Mouse (Mus musculus) kidney, embryonic 15.5 days (tissue): ENCODE measurements around the gene Tmem121b. TPM values are rescaled to one million over a fixed set of nuclear protein-coding genes. Genes with fewer than 3 reads are reported as not detected.

Experiments
- ATAC-seq: fragments of 200-750 bp; cut with Nextera tagmentation; replicated peaks from 2 replicates; pipeline ENCODE4 v1.8.0; 2017; ENCODE audit warnings: moderate TSS enrichment; ENCODE audit not compliant: low FRiP score
- H3K27ac ChIP-seq: fragments of 300-500 bp; sonication (generic); 2 replicates; pipeline ENCODE4 v1.5.1; 2015; ENCODE audit warnings: mild to moderate bottlenecking, inconsistent platforms
- H3K27me3 ChIP-seq: fragments of 300-500 bp; sonication (generic); 2 replicates; pipeline ENCODE4 v1.6.1; 2015; ENCODE audit warnings: inconsistent platforms
- H3K36me3 ChIP-seq: fragments of 300-500 bp; sonication (generic); 2 replicates; pipeline ENCODE4 v1.6.1; 2015; ENCODE audit warnings: inconsistent platforms
- H3K4me1 ChIP-seq: fragments of 300-500 bp; sonication (generic); 2 replicates; pipeline ENCODE4 v1.6.1; 2015; ENCODE audit warnings: inconsistent platforms
- H3K4me2 ChIP-seq: fragments of 300-500 bp; sonication (generic); 2 replicates; pipeline ENCODE4 v1.6.1; 2015; ENCODE audit warnings: moderate library complexity, mild to moderate bottlenecking, inconsistent platforms
- H3K4me3 ChIP-seq: fragments of 300-500 bp; sonication (generic); replicated peaks from 2 replicates; pipeline ENCODE4 v1.5.1; 2015; ENCODE audit warnings: mild to moderate bottlenecking, inconsistent platforms
- H3K9ac ChIP-seq: fragments of 300-500 bp; sonication (generic); 2 replicates; pipeline ENCODE4 v1.6.1; 2015; ENCODE audit warnings: mild to moderate bottlenecking, inconsistent platforms
- H3K9me3 ChIP-seq: fragments of 300-500 bp; sonication (generic); replicated peaks from 2 replicates; pipeline ENCODE4 v1.6.1; 2016; ENCODE audit warnings: inconsistent platforms
- WGBS: fragments of 180-500 bp; shearing (Covaris S2); methylation state at CpG from one replicate; pipeline ENCODE4 v1.1.7; 2015; ENCODE audit warnings: mixed read lengths; 5-methylcytosine and 5-hydroxymethylcytosine counted together
- polyA plus RNA-seq: library from polyadenylated mRNA; unstranded; fragments of >200 nt; fragmentation: Nextera tagmentation; extraction: Ambion mirVana; gene quantifications from 2 replicates; pipeline ENCODE4 v1.2.1, GENCODE M21; 2015

Tmem121b gene
- polyA plus RNA-seq, 1 experiment from 2014 or later, result 0.13 TPM

GRCm38 (mm10) chr6:120491064-120491463 lies 2.5 kb downstream of the Tmem121b start:
- H3K4me1 ChIP-seq, result peaks cover 27% of the 10 kb centered on the region
- no peak overlapping the region for H3K27ac ChIP-seq
- no peaks in the 10 kb centered on the region for H3K36me3 ChIP-seq
- H3K4me2 ChIP-seq, result no peak overlapping the region
- ATAC-seq, result no peak
- H3K9ac ChIP-seq, result no peak overlapping the region
- no peak overlapping the region for H3K4me3 ChIP-seq
- peaks cover 45% of the 10 kb centered on the region for H3K27me3 ChIP-seq
- no peaks in the 10 kb centered on the region for H3K9me3 ChIP-seq
- WGBS, result 53% methylated on average over 7 of the region's 7 CpGs

GRCm38 (mm10) chr6:120489461-120489860 lies 4.1 kb downstream of the Tmem121b start:
- Histone ChIP-seq H3K9ac (no peak overlapping the region), H3K9me3 (no peaks in the 10 kb centered on the region), H3K36me3 (no peaks in the 10 kb centered on the region), H3K4me3 (no peak overlapping the region), H3K4me2 (no peak overlapping the region), H3K27me3 (peaks cover 38% of the 10 kb centered on the region), H3K4me1 (peaks cover 25% of the 10 kb centered on the region), H3K27ac (no peak overlapping the region)
- 51% methylated on average over 2 of the region's 2 CpGs for WGBS
- ATAC-seq, result no peak

GRCm38 (mm10) chr6:120488647-120489046 lies 5.0 kb downstream of the Tmem121b start:
- 60% methylated on average over 3 of the region's 3 CpGs for WGBS
- Histone ChIP-seq H3K27me3 (peaks cover 37% of the 10 kb centered on the region), H3K36me3 (no peaks in the 10 kb centered on the region), H3K4me3 (no peak overlapping the region), H3K27ac (no peak overlapping the region), H3K4me1 (peaks cover 18% of the 10 kb centered on the region), H3K9ac (no peak overlapping the region), H3K9me3 (no peaks in the 10 kb centered on the region), H3K4me2 (no peak overlapping the region)
- no peak for ATAC-seq

- no peak overlapping the region for H3K27ac ChIP-seq
- H3K9me3 ChIP-seq, result no peaks in the 10 kb centered on the region
- H3K4me2 ChIP-seq, result no peak overlapping the region
- WGBS, result 59% methylated on average over 8 of the region's 8 CpGs
- H3K4me1 ChIP-seq, result 0 out of 2 replicates have a peak, but pooled peaks cover 3% of the 10 kb centered on the region
- peaks cover 6% of the 10 kb centered on the region; the same call in 1 of the 2 replicates for H3K36me3 ChIP-seq
- H3K9ac ChIP-seq, result no peak overlapping the region
- H3K4me3 ChIP-seq, result no peak overlapping the region
- peaks cover 11% of the 10 kb centered on the region for H3K27me3 ChIP-seq
- ATAC-seq, result no peak
Measured at GRCm38 (mm10) chr6:120486051-120486510, 7.5 kb downstream of the Tmem121b start.

- WGBS, result 80% methylated on average over 3 of the region's 3 CpGs
- ATAC-seq, result no peak
- Histone ChIP-seq H3K9me3 (no peaks in the 10 kb centered on the region), H3K27me3 (0 out of 2 replicates have a peak, but pooled peaks cover 2% of the 10 kb centered on the region), H3K4me3 (no peak overlapping the region), H3K36me3 (peaks cover 6% of the 10 kb centered on the region; the same call in 1 of the 2 replicates), H3K4me2 (no peak overlapping the region), H3K4me1 (0 out of 2 replicates have a peak, but pooled peaks cover 3% of the 10 kb centered on the region), H3K9ac (no peak overlapping the region), H3K27ac (no peak overlapping the region)
Measured at GRCm38 (mm10) chr6:120485038-120485437, 8.6 kb downstream of the Tmem121b start.

GRCm38 (mm10) chr6:120483211-120483626 lies 10.4 kb downstream of the Tmem121b start:
- Histone ChIP-seq H3K4me1 (0 out of 2 replicates have a peak, but pooled peaks cover 3% of the 10 kb centered on the region), H3K9me3 (no peaks in the 10 kb centered on the region), H3K27me3 (no peaks in the 10 kb centered on the region), H3K4me3 (no peak overlapping the region), H3K4me2 (peak overlapping the region; percentile 38; the same call in 1 of the 2 replicates), H3K36me3 (peaks cover 6% of the 10 kb centered on the region; the same call in 1 of the 2 replicates), H3K9ac (no peak overlapping the region), H3K27ac (no peak overlapping the region)
- peak; percentile 49; the same call in 1 of the 2 replicates for ATAC-seq
- WGBS, result 23% methylated on average over 8 of the region's 8 CpGs

GRCm38 (mm10) chr6:120482756-120483155 lies 10.9 kb downstream of the Tmem121b start:
- WGBS, result 42% methylated on average over 6 of the region's 6 CpGs
- Histone ChIP-seq H3K27ac (no peak overlapping the region), H3K36me3 (peaks cover 6% of the 10 kb centered on the region; the same call in 1 of the 2 replicates), H3K4me3 (no peak overlapping the region), H3K4me2 (0 out of 2 replicates have a peak overlapping the region, but pooled peaks have one; percentile 38), H3K27me3 (no peaks in the 10 kb centered on the region), H3K4me1 (0 out of 2 replicates have a peak, but pooled peaks cover 3% of the 10 kb centered on the region), H3K9me3 (no peaks in the 10 kb centered on the region), H3K9ac (no peak overlapping the region)
- 0 out of 2 replicates have a peak, but pooled peaks have one; percentile 63 for ATAC-seq

GRCm38 (mm10) chr6:120482021-120482420 lies 11.6 kb downstream of the Tmem121b start:
- Histone ChIP-seq H3K4me1 (0 out of 2 replicates have a peak, but pooled peaks cover 3% of the 10 kb centered on the region), H3K36me3 (peaks cover 6% of the 10 kb centered on the region; the same call in 1 of the 2 replicates), H3K4me3 (no peak overlapping the region), H3K27ac (no peak overlapping the region), H3K9me3 (no peaks in the 10 kb centered on the region), H3K27me3 (no peaks in the 10 kb centered on the region), H3K9ac (no peak overlapping the region), H3K4me2 (no peak overlapping the region)
- no peak for ATAC-seq
- 92% methylated on average over 14 of the region's 14 CpGs for WGBS

GRCm38 (mm10) chr6:120481538-120481937 lies 12.1 kb downstream of the Tmem121b start:
- no peak overlapping the region for H3K27ac ChIP-seq

GRCm38 (mm10) chr6:120480361-120480760 lies 13.2 kb downstream of the Tmem121b start:
- Histone ChIP-seq H3K36me3 (peaks cover 6% of the 10 kb centered on the region; the same call in 1 of the 2 replicates), H3K9me3 (no peaks in the 10 kb centered on the region), H3K27ac (no peak overlapping the region), H3K4me1 (0 out of 2 replicates have a peak, but pooled peaks cover 3% of the 10 kb centered on the region), H3K9ac (no peak overlapping the region), H3K27me3 (no peaks in the 10 kb centered on the region), H3K4me3 (no peak overlapping the region), H3K4me2 (no peak overlapping the region)
- no peak for ATAC-seq
- 91% methylated on average over 5 of the region's 5 CpGs for WGBS

More at GRCm38 (mm10) chr6:120481538-120481937, 12.1 kb downstream of the Tmem121b start:
- Histone ChIP-seq H3K4me2 (no peak overlapping the region), H3K27me3 (no peaks in the 10 kb centered on the region), H3K4me3 (no peak overlapping the region), H3K9me3 (no peaks in the 10 kb centered on the region), H3K4me1 (0 out of 2 replicates have a peak, but pooled peaks cover 3% of the 10 kb centered on the region), H3K36me3 (peaks cover 6% of the 10 kb centered on the region; the same call in 1 of the 2 replicates), H3K9ac (no peak overlapping the region)
- 91% methylated on average over 6 of the region's 6 CpGs for whole genome bisulfite sequencing
- no peak for ATAC-seq

GRCm38 (mm10) chr6:120479302-120479701 lies 14.3 kb downstream of the Tmem121b start:
- WGBS, result 66% methylated on average over 2 of the region's 2 CpGs
- Histone ChIP-seq H3K27ac (no peak overlapping the region), H3K4me3 (no peak overlapping the region), H3K4me2 (no peak overlapping the region), H3K36me3 (peaks cover 6% of the 10 kb centered on the region; the same call in 1 of the 2 replicates), H3K4me1 (0 out of 2 replicates have a peak, but pooled peaks cover 3% of the 10 kb centered on the region), H3K9me3 (no peaks in the 10 kb centered on the region), H3K9ac (no peak overlapping the region), H3K27me3 (no peaks in the 10 kb centered on the region)
- ATAC-seq, result no peak

- H3K27me3 ChIP-seq, result no peaks in the 10 kb centered on the region
- H3K4me3 ChIP-seq, result no peak overlapping the region
- no peak for ATAC-seq
- 69% methylated on average over 8 of the region's 8 CpGs for WGBS
- H3K4me1 ChIP-seq, result no peaks in the 10 kb centered on the region
- H3K4me2 ChIP-seq, result no peak overlapping the region
- no peaks in the 10 kb centered on the region for H3K9me3 ChIP-seq
- H3K36me3 ChIP-seq, result no peaks in the 10 kb centered on the region
- no peak overlapping the region for H3K27ac ChIP-seq
- H3K9ac ChIP-seq, result no peak overlapping the region
Measured at GRCm38 (mm10) chr6:120475288-120475687, 18.3 kb downstream of the Tmem121b start.
